Mouse (Mus musculus) right cerebral cortex, postnatal 36 days (tissue): ENCODE measurements around the gene Ift27.
A peak's percentile ranks its signal among the peaks of the same experiment; 100 is the strongest.

Source experiments
- DNase-seq, 2 experiments: peaks; one replicate each; pipeline ENCODE4 v3.0.0; 2022; ENCODE audit warnings: low spot score in 2 of 2, mixed read lengths in 1 of 2

Ift27 gene

DNA sequence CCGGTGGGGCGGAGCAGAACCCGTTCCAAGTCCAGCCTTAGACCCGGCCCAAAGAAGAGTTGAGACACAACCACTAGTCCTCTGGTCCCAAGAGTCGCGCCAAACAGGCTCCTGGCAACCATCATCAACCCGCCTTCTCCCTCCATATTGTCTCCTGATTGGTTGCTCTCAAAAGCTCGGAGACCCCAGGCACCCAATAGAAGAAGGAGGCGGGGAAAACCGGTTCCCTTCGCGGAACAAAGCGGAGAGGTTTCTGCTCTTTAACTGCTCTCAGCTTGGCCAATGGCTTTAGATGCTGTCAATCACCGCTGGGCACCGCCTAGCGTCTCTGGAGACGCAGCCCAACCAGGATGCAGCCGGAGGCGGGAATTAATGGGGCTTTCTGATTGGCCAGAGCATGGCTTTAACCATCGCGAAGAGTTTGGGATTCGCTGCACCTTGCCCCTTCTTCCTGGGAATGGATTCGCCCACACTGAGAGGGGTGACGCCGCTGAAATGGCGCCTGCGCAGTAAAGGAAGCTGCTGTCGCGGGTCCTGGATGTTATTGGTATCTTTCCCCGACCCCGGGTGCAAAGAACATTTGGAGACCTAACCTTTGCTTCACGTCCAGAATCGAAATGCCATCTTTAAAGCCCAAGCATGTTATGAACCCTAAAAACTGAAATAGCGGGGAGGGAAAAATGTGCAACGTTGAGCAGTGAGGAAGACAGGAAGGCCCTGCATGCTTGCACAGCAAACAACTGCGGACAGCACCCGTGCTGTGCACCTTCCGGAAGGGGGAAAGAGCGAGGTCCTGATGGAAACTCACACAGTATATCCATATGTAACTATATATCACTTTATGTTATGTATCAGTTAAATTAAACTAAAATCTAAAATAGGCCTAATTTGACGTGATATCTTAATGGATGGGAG is at the start of gene Ift27:
Ift27 (minus strand) TSS at position 136 of the 915 bp plus-strand sequence.
- peak; percentile 99 to 100 for DNase-seq

DNA sequence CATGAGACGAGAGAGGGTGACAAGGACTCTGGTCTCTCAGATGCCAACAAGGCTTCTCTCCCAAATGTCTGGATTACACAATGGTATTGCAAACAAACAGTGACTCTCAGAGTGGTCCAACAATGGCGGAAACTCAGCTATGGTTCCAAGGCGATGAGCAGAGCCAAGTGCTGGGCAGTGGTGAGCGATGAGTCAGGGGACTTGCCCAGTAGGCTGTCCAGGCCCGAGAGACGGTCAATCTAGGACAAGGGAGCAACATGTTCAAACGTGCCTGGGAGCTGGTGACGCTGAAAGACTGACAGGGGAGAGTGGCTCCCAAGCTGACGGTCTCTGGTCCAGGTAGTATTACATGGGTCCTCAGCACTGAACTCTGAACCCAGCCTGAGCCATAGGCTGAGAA is 41.4 kb upstream of the Ift27 start:
- no peak for DNase-seq

DNA sequence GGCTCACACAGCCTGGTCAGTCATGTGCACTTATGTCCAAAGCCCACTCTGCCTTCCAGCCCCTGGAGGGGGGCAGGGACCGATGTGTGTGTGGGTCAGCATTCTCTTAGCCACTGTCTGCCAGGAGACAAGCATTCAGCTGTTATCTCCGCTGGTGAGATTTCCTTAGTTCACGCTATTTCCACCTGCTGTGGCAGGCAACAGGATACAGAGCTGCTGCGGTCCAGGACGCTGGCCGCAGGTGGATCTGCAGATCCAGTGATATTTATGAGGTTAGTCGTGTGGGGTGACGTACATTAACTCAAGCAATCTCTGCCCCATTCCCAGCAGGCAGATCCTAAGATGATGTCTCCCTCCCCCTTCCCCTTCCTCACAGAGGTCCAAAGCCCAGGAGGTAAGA is 37.5 kb upstream of the Ift27 start:
- DNase-seq, result no peak

- DNase-seq, result no peak
These were observed 36.3 kb upstream of the Ift27 start for GRCm38 (mm10) chr15:78210203-78210602.

DNA sequence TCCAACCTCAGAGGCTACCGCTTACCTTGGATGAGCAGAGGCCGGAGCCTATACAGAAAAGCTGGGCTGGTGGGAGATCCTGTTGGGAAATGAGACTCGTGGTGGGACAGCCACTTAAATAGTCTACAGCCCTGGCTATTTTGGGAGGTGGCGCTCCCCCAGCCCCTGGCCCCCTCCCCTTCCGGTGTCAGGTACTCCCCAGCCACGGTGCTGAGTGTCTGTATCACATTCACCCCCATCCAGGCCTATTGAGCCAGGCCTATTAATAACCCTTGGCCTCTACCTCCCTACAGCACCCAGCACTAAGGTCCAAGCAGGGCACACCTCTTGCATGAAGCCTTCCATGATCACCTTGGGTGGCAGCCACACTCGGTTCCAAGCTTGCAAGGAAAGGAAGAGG is 32.4 kb upstream of the Ift27 start, which contains the start of gene Pvalb:
Pvalb (minus strand) TSS at position 89 of the 400 bp plus-strand sequence.
- DNase-seq, result no peak

DNA sequence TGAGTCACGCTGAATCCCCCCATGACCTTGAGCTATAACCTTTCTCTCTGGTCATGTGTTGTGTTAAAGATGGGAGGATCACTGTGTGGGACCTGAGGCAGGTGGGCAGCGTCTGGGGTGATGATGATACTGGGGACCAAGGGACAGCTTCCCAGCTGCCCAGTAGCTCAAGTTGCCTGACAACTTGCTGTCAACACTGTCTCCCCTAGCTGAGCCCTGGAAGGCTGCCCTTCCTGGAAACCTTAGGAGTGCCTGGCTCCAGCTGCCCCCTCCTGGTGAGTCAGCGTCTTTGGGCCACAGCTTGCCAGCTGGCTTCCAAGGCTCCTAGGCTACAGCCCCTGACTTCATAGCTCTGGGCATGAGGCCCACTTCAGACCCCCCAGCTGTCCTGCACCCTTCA is 31.3 kb upstream of the Ift27 start:
- no peak for DNase-seq

- no peak for DNase-seq
These were observed 30.3 kb upstream of the Ift27 start for GRCm38 (mm10) chr15:78204053-78204847.

- peak in 1 of 2 experiments; percentile 34 for DNase-seq
These were observed 21.4 kb upstream of the Ift27 start for GRCm38 (mm10) chr15:78195096-78195880.

DNA sequence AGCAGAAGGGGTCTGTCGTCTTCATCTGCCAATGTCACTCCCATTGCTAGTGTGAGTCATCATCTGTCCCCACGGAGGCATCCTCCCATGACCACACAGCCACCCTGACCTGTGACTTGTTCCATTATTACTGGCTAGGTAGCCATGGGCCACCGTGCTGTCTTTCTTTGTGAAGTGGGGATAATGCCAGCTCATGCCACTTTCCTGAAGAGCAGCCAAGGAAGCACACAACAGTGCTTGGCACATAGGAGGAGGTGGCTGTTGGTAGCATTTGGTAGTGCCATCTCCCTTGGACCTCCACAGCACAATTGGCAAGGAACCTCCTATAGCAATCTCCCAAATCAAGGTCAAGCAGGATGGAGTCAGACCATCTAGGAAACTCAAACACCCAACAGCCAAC is 20.4 kb upstream of the Ift27 start:
- DNase-seq, result no peak

DNA sequence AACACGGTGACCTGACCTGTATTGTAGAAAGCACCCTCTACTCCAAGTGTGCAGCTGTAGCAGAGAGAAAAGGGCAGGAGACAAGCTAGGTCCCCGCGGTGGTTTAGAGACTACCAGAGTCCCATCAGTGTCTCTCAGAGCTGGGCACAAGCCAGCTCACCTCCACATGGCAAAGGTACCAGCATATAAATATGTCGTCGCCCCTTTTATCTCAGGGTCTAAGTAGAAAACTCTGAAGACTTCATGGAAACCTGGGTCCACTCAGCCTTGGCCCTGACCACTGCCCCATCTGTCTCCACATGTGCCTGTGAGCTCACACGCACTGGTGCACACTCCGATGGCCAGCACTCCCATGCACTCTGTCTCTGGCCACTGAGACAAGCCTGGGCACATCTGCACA is 15.7 kb upstream of the Ift27 start:
- DNase-seq, result no peak

DNA sequence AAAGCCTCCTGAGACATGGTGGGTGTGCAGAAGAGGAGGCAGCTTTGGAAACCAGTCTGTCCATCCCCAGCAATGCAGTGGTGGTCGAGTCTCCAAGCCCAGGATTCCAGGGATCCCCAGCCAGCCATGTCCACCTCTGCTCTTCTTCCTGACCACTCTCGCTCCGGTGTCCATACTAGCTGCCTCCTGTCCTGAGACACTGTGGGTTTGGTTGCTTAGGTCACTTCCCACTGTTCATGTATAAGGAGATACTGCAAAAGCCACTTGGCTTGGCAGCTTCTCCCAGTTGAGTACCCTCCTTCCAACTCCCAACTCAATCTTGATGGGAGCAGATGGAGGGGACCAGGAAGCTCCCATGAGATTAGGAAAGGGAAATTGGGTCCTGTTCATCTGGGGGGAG is 14.6 kb upstream of the Ift27 start:
- DNase-seq, result no peak

DNA sequence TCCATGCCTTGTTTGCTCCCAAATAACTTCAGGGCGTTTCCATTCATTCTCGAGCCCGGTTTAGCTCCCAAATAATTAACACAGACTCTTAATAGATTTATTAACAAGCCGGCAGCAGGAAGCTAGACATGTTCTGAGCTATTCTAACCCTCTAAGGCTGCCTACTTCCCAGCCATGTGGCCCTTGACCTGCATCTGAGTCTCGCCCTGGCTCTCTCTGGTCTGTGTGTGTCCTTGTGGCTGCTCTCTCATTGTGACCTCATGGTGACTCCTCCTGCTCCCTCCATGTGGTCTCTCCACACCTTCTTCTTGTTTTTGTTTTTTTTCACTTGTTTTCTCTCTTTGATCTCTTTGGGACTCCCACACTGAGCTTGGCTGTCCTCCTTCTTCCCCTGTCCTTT is 13.0 kb upstream of the Ift27 start:
- no peak for DNase-seq

GRCm38 (mm10) chr15:78185609-78186008 is 11.7 kb upstream of the Ift27 start:
- no peak for DNase-seq

- no peak for DNase-seq
These were observed 10.9 kb upstream of the Ift27 start for GRCm38 (mm10) chr15:78184855-78185254.

DNA sequence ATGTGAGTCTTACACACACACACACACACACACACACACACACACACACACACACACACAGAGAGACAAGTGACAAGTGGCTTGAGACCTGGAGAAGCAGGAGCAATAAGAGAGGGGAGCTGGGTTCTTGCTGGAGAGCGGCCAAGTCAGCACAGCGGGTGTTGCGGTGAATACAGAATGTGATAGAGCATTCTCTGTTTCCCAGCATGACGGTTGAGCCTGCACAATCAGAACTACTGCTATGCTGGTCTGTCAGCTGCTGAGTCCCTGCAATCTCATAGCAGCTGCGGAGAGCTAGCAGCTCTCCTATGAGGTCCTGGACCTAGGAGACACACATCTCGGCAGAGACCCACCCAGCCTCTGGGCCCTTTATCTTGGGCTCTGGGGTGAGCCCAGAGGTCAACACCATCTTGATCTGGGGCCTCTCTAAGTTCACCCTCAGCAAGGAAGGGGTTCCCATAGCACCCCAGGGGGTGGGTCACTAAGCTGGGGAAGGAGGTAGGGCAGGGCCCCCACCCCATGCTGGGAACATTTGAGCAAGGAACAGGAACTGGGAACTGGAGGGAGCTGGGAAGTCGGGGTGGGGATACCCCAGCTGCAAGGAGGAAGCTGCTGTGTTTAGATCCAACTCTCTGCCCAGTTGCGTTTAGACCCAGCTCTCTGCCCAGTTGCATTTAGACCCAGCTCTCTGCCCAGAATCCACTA is 7.9 kb upstream of the Ift27 start:
- no peak for DNase-seq

DNA sequence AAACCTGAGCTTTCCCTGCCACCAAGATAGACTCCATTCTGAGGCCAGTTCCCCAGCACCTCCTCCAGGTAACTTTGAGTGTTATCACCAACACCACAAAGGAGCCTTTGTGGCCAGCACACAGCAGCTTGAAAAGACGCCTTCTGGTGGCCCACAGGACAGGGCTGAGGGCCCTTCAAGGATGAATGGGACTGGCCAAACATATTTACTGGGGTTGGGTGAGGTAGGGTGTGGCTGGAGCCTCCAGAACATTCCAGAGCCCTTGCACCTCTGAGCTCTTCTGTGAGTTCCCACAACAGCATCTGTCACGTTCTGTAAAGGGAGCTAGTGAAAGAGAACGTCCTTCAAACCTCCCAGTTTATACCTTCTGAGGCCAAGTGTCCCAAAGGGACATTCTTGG is 5.9 kb upstream of the Ift27 start:
- no peak for DNase-seq

DNA sequence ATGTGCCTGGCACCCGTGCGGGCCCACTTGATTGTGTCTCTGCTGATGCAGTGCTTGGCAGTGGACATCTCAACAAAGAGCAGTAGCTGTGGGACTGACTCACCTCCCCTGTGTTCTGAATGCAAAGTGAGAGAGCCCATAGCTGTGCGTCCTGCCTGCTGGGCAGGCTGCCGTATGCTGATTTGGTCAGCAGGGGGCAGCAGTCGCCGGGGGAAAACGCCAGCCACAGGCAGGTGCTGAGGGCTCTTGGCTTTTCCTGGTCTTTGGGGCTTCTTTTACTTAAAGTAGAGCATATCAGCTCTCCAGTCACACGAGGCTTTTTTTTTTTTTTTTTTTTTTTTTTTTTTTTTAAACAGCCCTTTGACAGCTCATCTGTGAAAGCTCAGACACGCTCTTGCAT is 4.5 kb upstream of the Ift27 start:
- DNase-seq, result peak; percentile 63 to 68

DNA sequence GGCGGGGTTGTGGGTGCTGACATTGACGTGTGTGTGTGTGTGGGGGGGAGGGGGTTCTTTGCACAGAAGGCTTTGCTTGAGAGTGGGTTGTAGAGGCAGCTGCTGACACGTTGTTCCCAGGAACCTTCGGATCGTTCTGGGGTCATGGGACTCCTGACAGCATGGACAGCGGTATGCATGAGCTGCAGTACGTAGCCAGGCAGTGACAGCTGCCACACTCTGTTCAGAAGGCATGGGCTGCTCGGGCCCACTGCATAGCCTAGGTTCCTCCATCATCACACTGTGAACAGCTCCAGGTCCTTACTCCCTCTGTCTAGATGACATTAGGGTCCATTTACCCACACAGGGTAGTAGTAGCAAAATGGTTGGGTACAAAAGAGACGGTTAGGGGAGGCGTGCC is 3.4 kb upstream of the Ift27 start:
- DNase-seq, result no peak

DNA sequence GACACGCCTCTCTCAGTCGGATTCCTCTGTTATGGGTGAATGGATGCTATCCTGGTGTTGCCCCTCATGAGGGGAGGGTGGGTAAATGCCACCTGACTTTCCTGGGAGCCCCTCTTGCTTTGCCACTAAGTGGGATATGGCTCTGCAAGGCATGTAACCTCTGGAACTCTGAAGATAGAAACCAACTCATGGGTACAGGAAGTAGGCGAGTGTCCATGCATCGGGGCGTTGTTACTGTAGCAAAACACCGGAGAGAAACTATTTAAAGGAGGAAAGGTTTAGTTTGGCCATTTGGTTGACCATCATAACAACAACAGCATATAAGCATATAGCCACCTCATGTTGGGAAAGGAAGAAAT is 959 bp upstream of the Ift27 start:
- no peak for DNase-seq

DNA sequence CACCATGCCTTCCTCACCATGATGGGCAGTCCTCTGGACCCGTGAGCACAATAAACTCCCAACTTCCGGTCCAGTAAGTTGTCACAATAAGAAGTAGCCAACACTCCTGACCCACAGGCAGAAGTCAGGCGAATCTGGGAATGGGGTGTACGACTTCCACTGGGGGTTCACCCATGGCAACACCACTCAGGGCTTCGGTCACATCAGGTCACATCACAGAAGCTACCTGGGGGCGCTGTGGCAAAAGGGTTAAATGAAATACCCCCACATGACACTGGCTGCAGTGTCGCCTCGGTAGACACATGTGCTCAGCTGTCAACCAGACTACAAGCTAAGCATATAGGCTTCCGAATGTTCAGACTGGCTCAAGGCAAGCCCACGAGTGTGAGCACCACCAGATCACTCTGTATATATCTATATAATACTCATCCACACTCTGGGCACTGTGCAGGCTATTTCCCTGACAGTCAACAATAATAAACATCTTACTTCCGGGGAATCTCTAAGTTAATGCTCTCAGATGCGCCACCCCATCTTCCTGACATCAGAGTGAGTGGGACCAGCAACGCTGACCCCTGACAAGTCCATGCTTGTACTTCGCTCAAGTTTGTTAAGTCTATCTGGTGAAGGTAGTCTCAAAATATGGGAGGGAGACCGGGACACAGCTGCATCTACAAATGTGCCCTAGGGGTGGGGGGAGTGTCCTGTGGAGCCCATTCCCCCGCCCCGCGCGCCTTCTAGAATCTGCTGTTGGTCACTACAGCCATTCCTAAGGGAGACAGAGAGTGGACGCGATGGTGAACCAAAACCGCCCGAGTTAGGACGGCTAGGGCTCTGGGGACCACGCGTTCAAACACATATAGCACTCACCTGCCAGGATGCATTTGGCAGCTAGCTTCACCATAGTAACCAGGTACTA is 749 bp downstream of the Ift27 start:
- DNase-seq, result no peak
